Mouse (Mus musculus) liver, embryonic 16.5 days (tissue): ENCODE results near the gene Ccdc51. TPM values are rescaled to one million over a fixed set of nuclear protein-coding genes. Genes with fewer than 3 reads are reported as not detected.

ENCODE experiments used
- ATAC-seq: fragments of 200-750 bp; cut with Nextera tagmentation; 2 replicates; pipeline ENCODE4 v1.8.0; 2017; ENCODE audit warnings: low read depth, mild to moderate bottlenecking, moderate number of reproducible peaks, moderate library complexity
- H3K27ac ChIP-seq: fragments of 300-500 bp; sonication (generic); 2 replicates; pipeline ENCODE4 v1.5.1; 2014; ENCODE audit warnings: mild to moderate bottlenecking, low read length
- H3K27me3 ChIP-seq: fragments of 300-500 bp; sonication (generic); 2 replicates; pipeline ENCODE4 v1.6.1; 2014; ENCODE audit warnings: low read depth, low read length, mixed read lengths; ENCODE audit not compliant: control insufficient read depth, insufficient read depth
- H3K36me3 ChIP-seq: fragments of 300-500 bp; sonication (generic); 2 replicates; pipeline ENCODE4 v1.6.1; 2014; ENCODE audit warnings: mild to moderate bottlenecking; ENCODE audit not compliant: control insufficient read depth, insufficient read depth
- H3K4me1 ChIP-seq: fragments of 300-500 bp; sonication (generic); 2 replicates; pipeline ENCODE4 v1.6.1; 2014; ENCODE audit warnings: low read depth, low read length, mixed read lengths; ENCODE audit not compliant: control insufficient read depth
- H3K4me2 ChIP-seq: fragments of 300-500 bp; sonication (generic); 2 replicates; pipeline ENCODE4 v1.6.1; 2014; ENCODE audit warnings: low read depth, low read length, mixed read lengths
- H3K4me3 ChIP-seq: fragments of 300-500 bp; sonication (generic); 2 replicates; pipeline ENCODE4 v1.5.1; 2014; ENCODE audit warnings: low read depth, mild to moderate bottlenecking, low read length
- H3K9ac ChIP-seq: fragments of 300-500 bp; sonication (generic); 2 replicates; pipeline ENCODE4 v1.6.1; 2014; ENCODE audit warnings: low read depth, low read length
- H3K9me3 ChIP-seq: fragments of 300-500 bp; sonication (generic); replicated peaks from 2 replicates; pipeline ENCODE4 v1.6.1; 2016; ENCODE audit warnings: low read length; ENCODE audit not compliant: control insufficient read depth
- WGBS: fragments of 180-500 bp; shearing (Covaris S2); extraction: QIAGEN DNeasy Blood & Tissue Kit; methylation state at CpG from one replicate; pipeline ENCODE4 v1.1.7; 2014; ENCODE audit not compliant: insufficient replicate concordance; 5-methylcytosine and 5-hydroxymethylcytosine counted together
- polyA plus RNA-seq: library from polyadenylated mRNA; unstranded; fragments of >200 nt; fragmentation: Nextera tagmentation; extraction: Ambion mirVana; gene quantifications from 2 replicates; pipeline ENCODE4 v1.2.1, GENCODE M21; 2015

The Ccdc51 gene
- polyA plus RNA-seq, 1 experiment from 2014 or later = 10.0 TPM

GRCm38 (mm10) chr9:109060898-109061295 lies 21.4 kb upstream of the Ccdc51 start:
- H3K36me3 ChIP-seq = peaks cover 9% of the 10 kb centered on the region
- 80% methylated on average over 5 of the region's 5 CpGs for WGBS

GRCm38 (mm10) chr9:109068095-109068735 lies 14.1 kb upstream of the Ccdc51 start:
- Histone ChIP-seq H3K27ac (no peak overlapping the region), H3K4me3 (no peak overlapping the region), H3K27me3 (no peaks in the 10 kb centered on the region), H3K9ac (no peak overlapping the region), H3K4me2 (no peak overlapping the region), H3K36me3 (peaks cover 14% of the 10 kb centered on the region), H3K4me1 (peaks cover 7% of the 10 kb centered on the region), H3K9me3 (no peaks in the 10 kb centered on the region)
- ATAC-seq = peak; percentile 48; the same call in 1 of the 2 replicates
- 85% methylated on average over 3 of the region's 3 CpGs for WGBS

More at GRCm38 (mm10) chr9:109060898-109061295, 21.4 kb upstream of the Ccdc51 start:
- Histone ChIP-seq H3K9me3 (no peaks in the 10 kb centered on the region), H3K9ac (no peak overlapping the region), H3K27me3 (no peaks in the 10 kb centered on the region), H3K27ac (no peak overlapping the region), H3K4me3 (no peak overlapping the region), H3K4me2 (no peak overlapping the region), H3K4me1 (peaks cover 13% of the 10 kb centered on the region)
- no peak for ATAC-seq

GRCm38 (mm10) chr9:109073661-109074573 lies 8.4 kb upstream of the Ccdc51 start, which contains the start of gene Atrip:
Gene Atrip, minus strand, starts transcription at chr9:109074124.
- Histone ChIP-seq H3K4me2 (peak within 1 kb of the TSS; percentile 98), H3K9ac (peak within 1 kb of the TSS; percentile 86), H3K27ac (peak within 1 kb of the TSS; percentile 62), H3K27me3 (no peaks in the 10 kb centered on the region), H3K9me3 (no peaks in the 10 kb centered on the region), H3K4me3 (peak within 1 kb of the TSS; percentile 86), H3K4me1 (peaks cover 13% of the 10 kb centered on the region), H3K36me3 (peaks cover 6% of the 10 kb centered on the region)
- ATAC-seq = peak; percentile 100
- WGBS = under 1% methylated on average over 57 of the region's 57 CpGs

DNA sequence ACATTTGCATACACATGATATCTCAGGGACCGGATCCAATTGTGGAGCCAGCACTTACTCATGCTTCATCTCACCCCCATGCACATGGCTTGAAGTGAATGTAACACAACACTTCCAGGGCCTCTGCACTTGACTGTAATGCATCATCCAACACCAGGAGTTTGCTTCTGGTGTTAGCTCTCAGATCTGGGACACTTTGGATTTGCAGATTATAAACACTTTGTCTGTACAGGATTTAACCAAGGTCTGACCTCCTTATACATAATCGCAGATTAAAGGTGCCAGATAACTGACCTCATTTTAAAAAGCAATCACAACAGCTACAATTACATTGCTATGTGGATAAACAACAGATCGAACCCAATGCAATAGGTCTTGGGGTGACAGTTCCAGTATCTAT lies 1.8 kb upstream of the Ccdc51 start:
- Histone ChIP-seq H3K4me3 (no peak overlapping the region), H3K36me3 (0 out of 2 replicates have a peak, but pooled peaks cover 5% of the 10 kb centered on the region), H3K27me3 (no peaks in the 10 kb centered on the region), H3K4me2 (peak overlapping the region; percentile 76), H3K27ac (no peak overlapping the region), H3K4me1 (peaks cover 21% of the 10 kb centered on the region), H3K9ac (no peak overlapping the region), H3K9me3 (no peaks in the 10 kb centered on the region)
- no peak for ATAC-seq
- WGBS = 80% methylated on average over 3 of the region's 3 CpGs

DNA sequence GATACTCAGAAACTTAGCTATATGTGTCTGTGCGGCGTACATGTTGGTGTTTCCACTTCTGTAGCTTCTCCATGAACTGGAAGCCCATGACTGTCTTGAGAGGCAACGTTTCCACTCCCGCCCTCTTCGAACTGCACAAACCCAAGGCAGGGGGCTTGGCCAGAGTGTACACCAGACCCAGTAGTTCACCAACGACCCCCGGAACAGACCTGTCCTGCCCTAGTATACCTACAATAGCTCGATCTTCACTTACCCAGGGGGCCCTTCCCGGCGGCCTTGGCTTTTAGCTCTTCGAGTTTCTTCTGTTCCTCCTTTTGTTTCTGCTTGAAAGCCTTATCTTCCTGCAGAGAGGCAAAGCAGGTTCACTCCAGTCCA lies 557 bp upstream of the Ccdc51 start:
- H3K27ac ChIP-seq = peak overlapping the region; percentile 53
- peak; percentile 1; the same call in 1 of the 2 replicates for ATAC-seq

GRCm38 (mm10) chr9:109084922-109085321 lies 2.6 kb downstream of the Ccdc51 start:
- no peaks in the 10 kb centered on the region for H3K9me3 ChIP-seq
- H3K4me1 ChIP-seq = peaks cover 24% of the 10 kb centered on the region
- no peak overlapping the region for H3K27ac ChIP-seq
- WGBS = 20% methylated on average over 2 of the region's 2 CpGs
- H3K36me3 ChIP-seq = 0 out of 2 replicates have a peak, but pooled peaks cover 2% of the 10 kb centered on the region
- H3K9ac ChIP-seq = no peak overlapping the region
- no peak for ATAC-seq
- H3K4me2 ChIP-seq = no peak overlapping the region
- no peaks in the 10 kb centered on the region for H3K27me3 ChIP-seq
- H3K4me3 ChIP-seq = no peak overlapping the region

More for the DNA sequence above, 557 bp upstream of the Ccdc51 start:
- Histone ChIP-seq H3K4me1 (peaks cover 21% of the 10 kb centered on the region), H3K36me3 (0 out of 2 replicates have a peak, but pooled peaks cover 5% of the 10 kb centered on the region), H3K9ac (peak overlapping the region; percentile 86), H3K4me3 (peak overlapping the region; percentile 83), H3K9me3 (no peaks in the 10 kb centered on the region), H3K27me3 (no peaks in the 10 kb centered on the region), H3K4me2 (peak overlapping the region; percentile 76)
- WGBS = 2% methylated on average over 11 of the region's 11 CpGs

DNA sequence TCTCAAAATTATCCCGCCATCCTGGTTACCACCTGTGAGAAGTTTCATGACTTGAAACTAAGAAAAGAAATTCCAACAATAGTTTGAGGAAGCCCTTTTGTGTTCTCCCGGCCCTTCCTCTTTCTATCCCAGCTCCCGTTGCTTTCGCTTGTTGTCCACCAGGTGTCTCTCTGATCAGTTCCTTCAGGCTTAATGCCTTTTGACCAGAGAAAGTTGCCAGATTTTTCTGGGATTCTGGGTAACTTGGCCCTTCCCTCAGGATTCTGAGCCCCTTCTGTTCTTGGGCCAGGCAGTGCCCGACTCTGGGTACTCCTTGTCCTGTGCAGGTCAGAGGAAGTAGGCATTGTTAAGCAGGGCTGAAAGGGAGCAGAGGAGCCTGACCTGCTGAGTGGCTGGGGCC lies 5.7 kb downstream of the Ccdc51 start:
- Histone ChIP-seq H3K27ac (no peak overlapping the region), H3K9ac (no peak overlapping the region), H3K4me3 (no peak overlapping the region), H3K4me1 (peaks cover 10% of the 10 kb centered on the region), H3K36me3 (no peaks in the 10 kb centered on the region; the same call in 1 of the 2 replicates), H3K27me3 (no peaks in the 10 kb centered on the region), H3K4me2 (no peak overlapping the region), H3K9me3 (no peaks in the 10 kb centered on the region)
- WGBS = 28% methylated on average over 5 of the region's 5 CpGs
- no peak for ATAC-seq

- Histone ChIP-seq H3K27me3 (peaks cover 17% of the 10 kb centered on the region), H3K36me3 (no peaks in the 10 kb centered on the region; the same call in 1 of the 2 replicates), H3K27ac (peak overlapping the region; percentile 34; the same call in 1 of the 2 replicates), H3K4me3 (no peak overlapping the region), H3K9ac (no peak overlapping the region), H3K4me1 (peaks cover 2% of the 10 kb centered on the region), H3K4me2 (no peak overlapping the region), H3K9me3 (no peaks in the 10 kb centered on the region)
- 73% methylated on average over 15 of the region's 15 CpGs for WGBS
- no peak; the same call in 1 of the 2 replicates for ATAC-seq
These were observed 8.2 kb downstream of the Ccdc51 start for GRCm38 (mm10) chr9:109090446-109090845.
